Mouse (Mus musculus) olfactory bulb, adult 2 months (tissue): ENCODE measurements around the gene Traf2.

Experiments used
- CTCF ChIP-seq: fragments of 200-500 bp; IDR thresholded peaks from 2 replicates; pipeline ENCODE4 v1.5.1; 2012; ENCODE audit warnings: low read depth, mild to moderate bottlenecking, low read length, moderate library complexity; ENCODE audit not compliant: insufficient read depth
- POLR2A ChIP-seq: fragments of 200-500 bp; IDR thresholded peaks from 2 replicates; pipeline ENCODE4 v1.6.1; 2012; ENCODE audit warnings: mild to moderate bottlenecking, low read depth, low read length, moderate library complexity; ENCODE audit not compliant: insufficient read depth

- TF ChIP-seq CTCF (no peak), POLR2A (no peak)
Observed at GRCm38 (mm10) chr2:25479551-25480311, 67.0 kb downstream of the Traf2 start.
